Mouse (Mus musculus) left cerebral cortex, adult 18-20 months (tissue): Measurements from ENCODE around the gene Socs5. TPM values are rescaled to one million over a fixed set of nuclear protein-coding genes. Genes with fewer than 3 reads are reported as not detected.

Experiments
- DNase-seq, 2 experiments: peaks; one replicate each; pipeline ENCODE4 v3.0.0; 2021 to 2022; ENCODE audit warnings: low spot score in 2 of 2, mixed read lengths in 1 of 2
- total RNA-seq, 2 experiments: library from RNA; stranded (reverse); gene quantifications; 2 replicates each; pipeline ENCODE4 v1.2.3; 2021

Gene Socs5
- total RNA-seq, 2 experiments from 2014 or later: 130 to 135 TPM

GRCm38 (mm10) chr17:87106691-87107523 lies 572 bp upstream of the Socs5 start:
- DNase-seq: peak; percentile 98

- DNase-seq: no peak
Observed at GRCm38 (mm10) chr17:87108507-87109292, 1.2 kb downstream of the Socs5 start.

- no peak for DNase-seq
Observed at GRCm38 (mm10) chr17:87109504-87109903, 2.0 kb downstream of the Socs5 start.

GRCm38 (mm10) chr17:87112852-87113592 lies 5.5 kb downstream of the Socs5 start:
- no peak for DNase-seq

- no peak for DNase-seq
Observed at GRCm38 (mm10) chr17:87115615-87116014, 8.1 kb downstream of the Socs5 start.

GRCm38 (mm10) chr17:87118966-87119526 lies 11.6 kb downstream of the Socs5 start:
- no peak for DNase-seq

GRCm38 (mm10) chr17:87125344-87125743 lies 17.9 kb downstream of the Socs5 start:
- DNase-seq: no peak

GRCm38 (mm10) chr17:87132258-87132657 lies 24.8 kb downstream of the Socs5 start:
- no peak for DNase-seq

- DNase-seq: no peak
Observed at GRCm38 (mm10) chr17:87133823-87134222, 26.3 kb downstream of the Socs5 start.

- DNase-seq: no peak
Observed at GRCm38 (mm10) chr17:87134631-87135030, 27.2 kb downstream of the Socs5 start.

- no peak for DNase-seq
Observed at GRCm38 (mm10) chr17:87135741-87136140, 28.3 kb downstream of the Socs5 start.

GRCm38 (mm10) chr17:87141188-87141935 lies 33.9 kb downstream of the Socs5 start:
- no peak for DNase-seq

- peak in 1 of 2 experiments; percentile 24 for DNase-seq
Observed at GRCm38 (mm10) chr17:87142271-87142670, 34.8 kb downstream of the Socs5 start.

GRCm38 (mm10) chr17:87143186-87143585 lies 35.7 kb downstream of the Socs5 start:
- DNase-seq: no peak

GRCm38 (mm10) chr17:87146415-87147021 lies 39.0 kb downstream of the Socs5 start:
- DNase-seq: no peak

- DNase-seq: no peak
Observed at GRCm38 (mm10) chr17:87149762-87150161, 42.3 kb downstream of the Socs5 start.

- DNase-seq: no peak
Observed at GRCm38 (mm10) chr17:87152984-87153383, 45.5 kb downstream of the Socs5 start.

- DNase-seq: no peak
Observed at GRCm38 (mm10) chr17:87155664-87156063, 48.2 kb downstream of the Socs5 start.

- no peak for DNase-seq
Observed at GRCm38 (mm10) chr17:87157739-87158138, 50.3 kb downstream of the Socs5 start.

GRCm38 (mm10) chr17:87158597-87158996 lies 51.1 kb downstream of the Socs5 start:
- no peak for DNase-seq
